Mouse (Mus musculus): ENCODE data around the gene Bcan. TPM values are rescaled to one million over a fixed set of nuclear protein-coding genes. Genes with fewer than 3 reads are reported as not detected.

The Bcan gene
- polyA plus RNA-seq, 1 experiment from 2014 or later = 0.08 TPM

DNA sequence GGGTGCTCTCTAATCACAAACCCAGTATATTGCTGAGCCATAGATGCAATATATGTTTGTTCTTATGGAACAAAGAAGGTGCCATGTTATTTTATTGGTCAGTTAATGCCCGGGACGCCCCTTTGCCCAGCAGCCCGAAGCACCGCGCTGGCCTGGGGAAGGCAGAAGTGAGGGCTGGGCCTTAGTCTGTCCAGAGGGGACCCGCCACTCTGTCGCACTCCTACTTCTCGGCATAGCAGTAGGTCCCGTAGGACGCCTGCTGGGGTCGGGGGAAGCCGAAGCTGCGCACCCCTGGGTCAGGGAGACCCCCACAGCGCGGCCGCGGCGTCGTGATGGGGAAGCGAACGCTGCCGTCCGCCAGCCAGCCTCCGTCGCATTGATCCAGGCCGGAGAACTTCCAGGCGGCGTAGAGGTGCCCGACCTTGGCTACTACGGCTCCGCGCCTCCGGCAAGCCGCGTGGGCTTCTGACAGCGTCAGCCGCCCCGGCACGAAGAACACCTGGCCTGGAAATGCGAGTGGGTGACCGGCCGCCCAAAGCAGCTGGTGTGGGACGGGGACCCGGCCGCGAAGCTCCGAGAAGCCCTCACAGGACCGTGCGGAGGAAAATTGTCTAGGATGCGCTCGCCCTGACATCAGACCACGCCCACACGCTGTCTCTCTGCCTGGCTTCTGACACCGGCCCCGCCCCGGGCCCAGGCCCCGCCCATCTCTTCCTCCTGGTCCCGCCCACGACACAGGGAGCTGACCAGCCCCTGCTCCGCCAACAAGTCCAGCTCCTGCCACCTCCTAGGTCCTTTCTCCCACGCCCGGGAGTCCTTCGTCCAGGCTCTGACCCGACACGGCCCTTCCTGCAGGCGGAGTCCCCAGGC, 22.5 kb upstream of the Bcan start:
- TF ChIP-seq EP300 (optimal IDR thresholded peaks at IDR 0.05) (no peak), CTCF (IDR thresholded peaks at IDR 0.05; ENCODE audit: low read depth) (no peak; the same call in 1 of the 2 replicates)
- H3K27me3 ChIP-seq (ENCODE audit: control insufficient read depth, insufficient read depth, low read length) = peaks cover 21% of the 10 kb centered on the region; the same call in 1 of the 2 replicates
- H3K4me2 ChIP-seq (replicated peaks; ENCODE audit: low read depth) = peak overlapping the region; percentile 90
- DNase-seq (ENCODE audit: low spot score) = peak; percentile 90
- H3K36me3 ChIP-seq (ENCODE audit: control insufficient read depth, insufficient read depth, low read length) = no peaks in the 10 kb centered on the region
- ATAC-seq (ENCODE audit: low FRiP score, low TSS enrichment) = peak; percentile 91
- H3K27ac ChIP-seq (replicated peaks) = no peak overlapping the region
- 2% methylated on average over 65 of the region's 66 CpGs for WGBS
- no peaks in the 10 kb centered on the region for H3K9me3 ChIP-seq (ENCODE audit: control insufficient read depth, low read length)
- H3K4me1 ChIP-seq (replicated peaks; ENCODE audit: control insufficient read depth, insufficient read depth) = no peaks in the 10 kb centered on the region
- H3K4me3 ChIP-seq (ENCODE audit: low read depth, low read length) = peak overlapping the region; percentile 45
- peak overlapping the region; percentile 43; the same call in 1 of the 2 replicates for H3K9ac ChIP-seq (ENCODE audit: low read length)

DNA sequence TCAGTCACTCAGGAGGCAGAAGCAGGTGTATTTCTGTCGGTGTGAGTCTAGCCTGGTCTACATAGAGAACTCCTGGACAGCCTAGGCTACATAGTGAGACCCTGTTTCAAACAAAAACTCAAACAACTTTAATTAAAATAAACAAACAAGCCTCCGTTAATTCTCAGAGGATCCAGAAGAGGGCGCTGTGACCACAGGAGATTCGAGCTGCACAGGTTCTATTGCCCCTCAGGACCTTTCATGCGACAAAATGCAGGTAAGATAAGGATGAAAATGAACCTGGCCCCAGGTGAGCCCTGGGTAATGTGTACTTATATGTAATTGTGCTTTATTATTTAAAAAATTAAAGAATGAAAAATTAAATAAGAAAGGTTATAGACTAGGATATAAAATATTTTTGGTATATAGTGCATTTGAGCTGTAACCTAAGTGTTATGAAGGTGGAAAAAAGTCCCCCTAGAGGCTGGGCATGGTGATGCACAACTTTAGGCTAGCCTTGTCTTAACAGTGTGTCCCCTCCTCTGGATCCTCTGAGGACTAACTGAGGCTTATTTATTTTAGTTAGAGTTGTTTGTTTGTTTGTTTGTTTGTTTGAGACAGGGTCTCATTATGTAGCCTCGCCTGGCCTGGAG, 10.7 kb upstream of the Bcan start:
- Histone ChIP-seq H3K4me2 (replicated peaks; ENCODE audit: low read depth) (no peak overlapping the region), H3K4me3 (ENCODE audit: low read depth, low read length) (no peak overlapping the region), H3K9me3 (ENCODE audit: control insufficient read depth, low read length) (no peaks in the 10 kb centered on the region), H3K36me3 (ENCODE audit: control insufficient read depth, insufficient read depth, low read length) (no peaks in the 10 kb centered on the region), H3K27me3 (ENCODE audit: control insufficient read depth, insufficient read depth, low read length) (no peaks in the 10 kb centered on the region), H3K9ac (ENCODE audit: low read length) (no peak overlapping the region), H3K4me1 (replicated peaks; ENCODE audit: control insufficient read depth, insufficient read depth) (no peaks in the 10 kb centered on the region), H3K27ac (replicated peaks) (no peak overlapping the region)
- WGBS = 9% methylated on average over 6 of the region's 6 CpGs
- ATAC-seq (ENCODE audit: low FRiP score, low TSS enrichment) = no peak
- DNase-seq (ENCODE audit: low spot score) = no peak
- peak; percentile 64 for TF ChIP-seq CTCF (IDR thresholded peaks at IDR 0.05; ENCODE audit: low read depth)
- no peak for TF ChIP-seq EP300 (optimal IDR thresholded peaks at IDR 0.05)

DNA sequence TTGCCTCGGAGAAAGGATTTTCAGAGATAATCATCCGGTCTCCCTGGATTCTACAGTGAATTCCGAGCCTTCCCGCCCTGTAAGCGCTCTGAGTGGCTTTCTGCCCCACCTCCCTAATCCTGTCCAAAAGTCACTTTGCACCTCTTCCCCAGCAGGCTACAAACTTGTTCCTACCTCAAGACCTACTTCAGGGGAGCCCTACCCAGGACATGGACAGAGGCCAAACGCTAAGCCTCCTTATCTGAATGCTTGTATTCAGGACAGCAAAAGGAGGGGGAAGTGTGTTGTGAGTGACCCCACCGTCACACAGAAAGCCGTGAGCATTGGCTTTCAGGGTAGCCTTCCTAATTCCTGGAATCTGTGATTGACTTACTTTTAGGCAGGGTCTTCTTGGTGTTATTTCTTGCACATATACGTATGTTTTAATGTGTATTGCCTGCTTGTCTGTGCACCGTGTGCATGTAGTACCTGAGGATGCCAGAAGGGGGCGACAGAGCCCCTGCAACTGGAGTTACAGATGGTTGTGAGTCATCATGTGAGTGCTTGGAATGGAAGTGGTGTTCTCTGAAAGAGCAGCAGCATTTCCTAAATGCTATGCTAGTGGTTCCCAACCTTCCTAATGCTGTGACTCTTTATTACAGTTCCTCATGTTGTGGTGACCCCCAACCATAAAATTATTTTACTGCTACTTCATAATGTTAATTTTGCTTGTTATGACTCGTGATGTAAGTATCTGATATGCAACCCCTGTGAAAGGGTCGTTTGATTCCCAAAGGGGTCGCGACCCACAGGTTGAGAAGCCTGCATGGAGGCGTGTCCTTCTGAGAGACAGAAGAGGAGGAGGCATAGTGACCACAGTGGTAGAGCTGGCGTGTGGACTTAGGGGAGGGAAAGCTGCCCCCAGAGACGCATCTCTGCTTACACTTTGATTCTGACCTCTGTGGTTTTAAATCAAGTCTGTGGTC, 6.1 kb upstream of the Bcan start:
- H3K4me1 ChIP-seq (replicated peaks; ENCODE audit: control insufficient read depth, insufficient read depth) = no peaks in the 10 kb centered on the region
- H3K9me3 ChIP-seq (ENCODE audit: control insufficient read depth, low read length) = no peaks in the 10 kb centered on the region
- no peaks in the 10 kb centered on the region for H3K27me3 ChIP-seq (ENCODE audit: control insufficient read depth, insufficient read depth, low read length)
- WGBS = 68% methylated on average over 18 of the region's 18 CpGs
- no peak for ATAC-seq (ENCODE audit: low FRiP score, low TSS enrichment)
- DNase-seq (ENCODE audit: low spot score) = no peak
- H3K27ac ChIP-seq (replicated peaks) = no peak overlapping the region
- no peak overlapping the region for H3K4me3 ChIP-seq (ENCODE audit: low read depth, low read length)
- no peaks in the 10 kb centered on the region for H3K36me3 ChIP-seq (ENCODE audit: control insufficient read depth, insufficient read depth, low read length)
- TF ChIP-seq CTCF (IDR thresholded peaks at IDR 0.05; ENCODE audit: low read depth) = peak; percentile 61
- TF ChIP-seq EP300 (optimal IDR thresholded peaks at IDR 0.05) = no peak
- no peak overlapping the region for H3K9ac ChIP-seq (ENCODE audit: low read length)
- no peak overlapping the region for H3K4me2 ChIP-seq (replicated peaks; ENCODE audit: low read depth)

DNA sequence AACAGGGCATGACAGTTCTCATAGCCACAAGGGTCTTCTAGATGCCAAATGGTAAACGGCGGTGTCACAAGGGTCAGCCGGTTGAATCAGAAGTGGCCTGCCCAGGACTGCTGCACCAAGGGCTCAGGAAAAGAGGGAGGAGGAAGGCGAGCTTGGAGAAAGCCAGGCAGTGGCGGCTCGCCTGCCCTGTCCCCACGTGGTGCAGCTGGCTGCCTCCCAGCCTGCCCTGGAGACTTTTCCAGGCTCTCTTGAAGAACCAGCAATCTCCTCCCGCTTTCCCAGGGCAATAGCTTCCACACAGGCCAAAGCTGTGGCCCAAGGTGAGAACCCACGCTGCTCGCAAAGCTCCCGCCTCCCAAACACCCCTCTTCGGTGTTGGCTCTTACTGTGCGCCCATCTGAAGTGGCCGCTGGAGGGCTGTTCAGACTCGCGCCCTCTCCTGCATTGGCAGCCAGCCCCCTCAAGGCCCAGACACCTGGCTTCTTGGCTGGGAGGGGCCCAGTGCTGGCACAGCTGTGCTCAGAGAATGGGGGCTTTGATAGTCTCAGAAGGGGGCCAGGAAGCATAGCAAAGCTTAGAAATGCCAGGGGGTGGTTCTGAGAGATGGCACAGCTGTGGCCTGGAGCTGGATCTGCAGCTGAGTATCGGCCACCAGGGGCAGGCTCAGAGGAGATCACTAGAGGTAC, 2.4 kb upstream of the Bcan start:
- H3K4me1 ChIP-seq (replicated peaks; ENCODE audit: control insufficient read depth, insufficient read depth) = no peaks in the 10 kb centered on the region
- H3K4me2 ChIP-seq (replicated peaks; ENCODE audit: low read depth) = no peak overlapping the region
- ATAC-seq (ENCODE audit: low FRiP score, low TSS enrichment) = 0 out of 2 replicates have a peak, but pooled peaks have one; percentile 31
- H3K9me3 ChIP-seq (ENCODE audit: control insufficient read depth, low read length) = no peaks in the 10 kb centered on the region
- H3K27me3 ChIP-seq (ENCODE audit: control insufficient read depth, insufficient read depth, low read length) = peaks cover 15% of the 10 kb centered on the region; the same call in 1 of the 2 replicates
- TF ChIP-seq EP300 (optimal IDR thresholded peaks at IDR 0.05) (no peak), CTCF (IDR thresholded peaks at IDR 0.05; ENCODE audit: low read depth) (peak; percentile 15; the same call in 1 of the 2 replicates)
- no peaks in the 10 kb centered on the region for H3K36me3 ChIP-seq (ENCODE audit: control insufficient read depth, insufficient read depth, low read length)
- no peak for DNase-seq (ENCODE audit: low spot score)
- H3K27ac ChIP-seq (replicated peaks) = no peak overlapping the region
- WGBS = 4% methylated on average over 16 of the region's 17 CpGs
- no peak overlapping the region for H3K4me3 ChIP-seq (ENCODE audit: low read depth, low read length)
- no peak overlapping the region for H3K9ac ChIP-seq (ENCODE audit: low read length)
